Mouse (Mus musculus): ENCODE results near the gene Gp1ba. TPM values are rescaled to one million over a fixed set of nuclear protein-coding genes. Genes with fewer than 3 reads are reported as not detected.

Gp1ba gene
- polyA plus RNA-seq, 1 experiment from 2014 or later: 0.10 TPM

- Histone ChIP-seq H3K9me3 (no peaks in the 10 kb centered on the region), H3K9ac (no peak overlapping the region), H3K36me3 (peaks cover 71% of the 10 kb centered on the region), H3K27me3 (no peaks in the 10 kb centered on the region), H3K27ac (no peak overlapping the region), H3K4me3 (no peak overlapping the region), H3K4me1 (peaks cover 6% of the 10 kb centered on the region), H3K4me2 (no peak overlapping the region)
- 75% methylated on average over 9 of the region's 9 CpGs for WGBS
- ATAC-seq (ENCODE audit: insufficient number of reproducible peaks, insufficient read depth, low FRiP score, low TSS enrichment, low read depth): no peak
Measured at GRCm38 (mm10) chr11:70678092-70678491, 39.2 kb downstream of the Gp1ba start.

GRCm38 (mm10) chr11:70678576-70678975 is 39.7 kb downstream of the Gp1ba start:
- Histone ChIP-seq H3K4me1 (peaks cover 6% of the 10 kb centered on the region), H3K36me3 (peaks cover 74% of the 10 kb centered on the region), H3K27ac (no peak overlapping the region), H3K4me3 (no peak overlapping the region), H3K9ac (no peak overlapping the region), H3K27me3 (no peaks in the 10 kb centered on the region), H3K4me2 (no peak overlapping the region), H3K9me3 (no peaks in the 10 kb centered on the region)
- no peak for ATAC-seq (ENCODE audit: insufficient number of reproducible peaks, insufficient read depth, low FRiP score, low TSS enrichment, low read depth)
- WGBS: 47% methylated on average over 2 of the region's 2 CpGs

GRCm38 (mm10) chr11:70679361-70679760 is 40.4 kb downstream of the Gp1ba start:
- H3K4me2 ChIP-seq: no peak overlapping the region
- no peaks in the 10 kb centered on the region for H3K9me3 ChIP-seq
- 95% methylated on average over 8 of the region's 8 CpGs for WGBS
- no peak overlapping the region for H3K27ac ChIP-seq
- H3K4me1 ChIP-seq: peaks cover 6% of the 10 kb centered on the region
- H3K4me3 ChIP-seq: no peak overlapping the region
- H3K36me3 ChIP-seq: peaks cover 74% of the 10 kb centered on the region
- no peaks in the 10 kb centered on the region for H3K27me3 ChIP-seq
- no peak overlapping the region for H3K9ac ChIP-seq
- no peak for ATAC-seq (ENCODE audit: insufficient number of reproducible peaks, insufficient read depth, low FRiP score, low TSS enrichment, low read depth)

- ATAC-seq (ENCODE audit: insufficient number of reproducible peaks, insufficient read depth, low FRiP score, low TSS enrichment, low read depth): no peak
- no peaks in the 10 kb centered on the region for H3K9me3 ChIP-seq
- peaks cover 6% of the 10 kb centered on the region for H3K4me1 ChIP-seq
- 90% methylated on average over 8 of the region's 8 CpGs for WGBS
- no peak overlapping the region for H3K4me3 ChIP-seq
- H3K4me2 ChIP-seq: no peak overlapping the region
- H3K27me3 ChIP-seq: no peaks in the 10 kb centered on the region
- no peak overlapping the region for H3K9ac ChIP-seq
- no peak overlapping the region for H3K27ac ChIP-seq
- peaks cover 76% of the 10 kb centered on the region for H3K36me3 ChIP-seq
Measured at GRCm38 (mm10) chr11:70679894-70680293, 41.0 kb downstream of the Gp1ba start.

- WGBS: 62% methylated on average over 12 of the region's 12 CpGs
- no peak overlapping the region for H3K9ac ChIP-seq
- peaks cover 70% of the 10 kb centered on the region for H3K36me3 ChIP-seq
- H3K4me3 ChIP-seq: no peak overlapping the region
- peaks cover 7% of the 10 kb centered on the region for H3K4me1 ChIP-seq
- ATAC-seq (ENCODE audit: insufficient number of reproducible peaks, insufficient read depth, low FRiP score, low TSS enrichment, low read depth): no peak
- no peaks in the 10 kb centered on the region for H3K9me3 ChIP-seq
- no peak overlapping the region for H3K4me2 ChIP-seq
- no peak overlapping the region for H3K27ac ChIP-seq
- H3K27me3 ChIP-seq: no peaks in the 10 kb centered on the region
Measured at GRCm38 (mm10) chr11:70681170-70681569, 42.2 kb downstream of the Gp1ba start.

GRCm38 (mm10) chr11:70681897-70682581 is 43.1 kb downstream of the Gp1ba start:
- Histone ChIP-seq H3K36me3 (peaks cover 61% of the 10 kb centered on the region), H3K4me1 (peaks cover 16% of the 10 kb centered on the region), H3K27ac (no peak overlapping the region), H3K9me3 (no peaks in the 10 kb centered on the region), H3K27me3 (no peaks in the 10 kb centered on the region), H3K4me2 (no peak overlapping the region), H3K9ac (peak overlapping the region; percentile 49; the same call in 1 of the 2 replicates), H3K4me3 (no peak overlapping the region)
- 23% methylated on average over 11 of the region's 11 CpGs for WGBS
- ATAC-seq (ENCODE audit: insufficient number of reproducible peaks, insufficient read depth, low FRiP score, low TSS enrichment, low read depth): no peak

GRCm38 (mm10) chr11:70683640-70684039 is 44.7 kb downstream of the Gp1ba start:
- Histone ChIP-seq H3K4me1 (peaks cover 22% of the 10 kb centered on the region), H3K27me3 (no peaks in the 10 kb centered on the region), H3K4me2 (no peak overlapping the region), H3K27ac (no peak overlapping the region), H3K36me3 (peaks cover 55% of the 10 kb centered on the region), H3K9me3 (no peaks in the 10 kb centered on the region), H3K4me3 (no peak overlapping the region), H3K9ac (no peak overlapping the region)
- no peak for ATAC-seq (ENCODE audit: insufficient number of reproducible peaks, insufficient read depth, low FRiP score, low TSS enrichment, low read depth)
- WGBS: 89% methylated on average over 5 of the region's 5 CpGs

- Histone ChIP-seq H3K4me3 (peak overlapping the region; percentile 79), H3K4me2 (peak overlapping the region; percentile 82), H3K27me3 (no peaks in the 10 kb centered on the region), H3K9ac (peak overlapping the region; percentile 91), H3K27ac (peak overlapping the region; percentile 85), H3K9me3 (no peaks in the 10 kb centered on the region), H3K36me3 (peaks cover 35% of the 10 kb centered on the region), H3K4me1 (peaks cover 21% of the 10 kb centered on the region)
- 4% methylated on average over 16 of the region's 16 CpGs for WGBS
- ATAC-seq (ENCODE audit: insufficient number of reproducible peaks, insufficient read depth, low FRiP score, low TSS enrichment, low read depth): peak; percentile 49; the same call in 1 of the 2 replicates
Measured at GRCm38 (mm10) chr11:70686901-70687566, 48.1 kb downstream of the Gp1ba start.

GRCm38 (mm10) chr11:70687601-70688199 is 48.8 kb downstream of the Gp1ba start, which contains the start of gene Camta2:
TSS of gene Camta2 (minus strand) at chr11:70688105.
- peak; percentile 70 for ATAC-seq (ENCODE audit: insufficient number of reproducible peaks, insufficient read depth, low FRiP score, low TSS enrichment, low read depth)
- Histone ChIP-seq H3K36me3 (peaks cover 28% of the 10 kb centered on the region), H3K9ac (peak within 1 kb of the TSS; percentile 91), H3K27ac (peak within 1 kb of the TSS; percentile 85), H3K27me3 (no peaks in the 10 kb centered on the region), H3K4me2 (peak within 1 kb of the TSS; percentile 82), H3K4me3 (peak within 1 kb of the TSS; percentile 79), H3K4me1 (peaks cover 17% of the 10 kb centered on the region), H3K9me3 (no peaks in the 10 kb centered on the region)
- WGBS: under 1% methylated on average over 50 of the region's 55 CpGs

- Histone ChIP-seq H3K9me3 (no peaks in the 10 kb centered on the region), H3K4me1 (peaks cover 17% of the 10 kb centered on the region), H3K27me3 (no peaks in the 10 kb centered on the region), H3K36me3 (peaks cover 21% of the 10 kb centered on the region), H3K27ac (peak overlapping the region; percentile 85), H3K4me2 (peak overlapping the region; percentile 82), H3K9ac (peak overlapping the region; percentile 91), H3K4me3 (peak overlapping the region; percentile 79)
- WGBS: 15% methylated on average over 8 of the region's 8 CpGs
- ATAC-seq (ENCODE audit: insufficient number of reproducible peaks, insufficient read depth, low FRiP score, low TSS enrichment, low read depth): no peak
Measured at GRCm38 (mm10) chr11:70688372-70688771, 49.5 kb downstream of the Gp1ba start.

- Histone ChIP-seq H3K27me3 (no peaks in the 10 kb centered on the region), H3K36me3 (peaks cover 9% of the 10 kb centered on the region; the same call in 1 of the 2 replicates), H3K4me3 (no peak overlapping the region), H3K4me2 (no peak overlapping the region), H3K9ac (no peak overlapping the region), H3K27ac (no peak overlapping the region), H3K9me3 (no peaks in the 10 kb centered on the region), H3K4me1 (peaks cover 17% of the 10 kb centered on the region)
- ATAC-seq (ENCODE audit: insufficient number of reproducible peaks, insufficient read depth, low FRiP score, low TSS enrichment, low read depth): no peak
- WGBS: 50% methylated on average over 4 of the region's 4 CpGs
Measured at GRCm38 (mm10) chr11:70689578-70689977, 50.7 kb downstream of the Gp1ba start.
